Mouse (Mus musculus): ENCODE results near the gene Hexim2.

Gene Hexim2

GRCm38 (mm10) chr11:103141101-103141943, 9.1 kb downstream of the Hexim2 start:
- peak; percentile 90 for DNase-seq (ENCODE audit: low read depth)

DNA sequence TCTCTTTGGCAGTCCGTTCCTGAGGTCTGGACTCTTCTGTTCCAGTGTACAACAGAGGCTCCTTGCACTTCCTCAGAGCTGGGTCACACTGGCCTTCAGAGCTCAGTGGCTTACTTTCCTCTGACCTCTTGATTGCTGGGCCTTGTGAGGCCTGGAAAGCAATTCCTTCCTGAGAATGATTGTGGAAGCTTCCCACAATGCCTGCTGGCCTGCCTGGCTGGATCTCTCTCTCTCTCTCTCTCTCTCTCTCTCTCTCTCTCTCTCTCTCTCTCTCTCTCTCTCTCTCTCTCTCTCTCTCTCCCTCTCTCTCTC, 9.7 kb downstream of the Hexim2 start:
- peak; percentile 36 for DNase-seq (ENCODE audit: low read depth)

- DNase-seq (ENCODE audit: low read depth): peak; percentile 56
These were observed 10.4 kb downstream of the Hexim2 start for GRCm38 (mm10) chr11:103142441-103143182.

DNA sequence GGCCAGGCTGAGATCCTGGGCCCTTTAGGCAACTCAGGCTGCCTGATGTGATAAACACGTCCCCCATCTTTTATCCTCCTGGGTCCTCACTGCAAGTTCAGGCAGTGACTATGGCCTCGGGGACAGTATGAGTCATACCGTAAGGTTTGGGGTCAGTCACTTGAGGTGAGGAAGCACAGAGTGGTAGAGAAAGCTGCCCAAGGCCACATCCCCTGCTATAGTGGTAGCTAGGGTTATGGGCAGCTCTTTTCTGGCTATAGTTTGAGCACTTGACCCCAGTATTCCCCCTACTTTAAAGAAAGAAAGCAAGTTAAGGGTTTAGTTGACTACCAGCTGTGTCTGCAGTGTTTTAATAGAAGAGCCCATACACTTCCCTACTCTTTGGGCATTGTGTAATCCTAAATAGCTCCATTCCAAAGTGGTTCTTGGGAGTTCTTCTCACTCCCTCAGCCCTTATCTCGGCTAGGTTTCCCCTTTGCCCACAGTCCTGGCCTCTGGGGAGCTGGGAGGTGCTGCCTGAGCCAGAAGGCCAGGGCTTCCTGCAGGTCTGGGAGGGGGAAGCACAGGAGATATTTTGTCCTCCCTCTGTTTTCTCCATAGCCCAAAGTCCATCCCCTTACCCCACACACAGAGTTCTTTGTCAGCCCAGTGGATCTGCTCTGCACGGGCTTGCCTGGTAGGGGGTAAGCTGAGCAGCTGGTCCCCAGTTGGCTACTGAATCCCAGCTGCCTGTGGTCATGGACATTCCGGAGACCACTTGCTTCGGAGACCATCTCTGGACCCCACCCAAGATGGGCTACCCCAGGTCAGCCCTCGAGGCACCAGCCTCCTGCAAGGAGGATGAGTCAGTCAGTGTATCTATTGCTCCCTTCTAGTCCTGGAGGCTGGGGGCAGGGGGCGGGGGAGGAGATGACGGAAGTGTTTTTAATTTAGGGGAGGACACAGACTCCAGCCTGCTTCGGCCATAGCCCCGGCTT, 12.4 kb downstream of the Hexim2 start:
- DNase-seq (ENCODE audit: low read depth): peak; percentile 88

DNA sequence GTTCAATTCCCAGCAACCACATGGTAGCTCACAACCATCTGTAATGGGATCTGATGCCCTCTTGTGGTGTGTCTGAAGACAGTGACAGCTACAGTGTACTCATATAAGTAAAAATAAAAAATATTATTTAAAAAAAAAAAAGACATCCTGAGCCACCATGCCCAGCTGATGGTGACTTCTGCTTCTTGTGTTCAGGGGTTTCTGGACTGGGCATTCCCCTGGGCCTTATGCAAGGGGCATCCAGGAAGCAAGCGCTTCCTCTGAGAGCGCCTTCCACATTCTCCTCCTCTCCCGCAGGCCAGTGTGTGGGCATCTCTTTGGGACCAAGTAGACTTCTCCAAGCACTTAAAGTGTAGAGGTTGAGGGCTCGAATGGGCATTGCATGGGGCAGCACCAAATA, 14.2 kb downstream of the Hexim2 start:
- no peak for DNase-seq (ENCODE audit: low read depth)

GRCm38 (mm10) chr11:103147766-103148165, 15.5 kb downstream of the Hexim2 start:
- DNase-seq (ENCODE audit: low read depth): no peak

- no peak for DNase-seq (ENCODE audit: low read depth)
These were observed 17.5 kb downstream of the Hexim2 start for GRCm38 (mm10) chr11:103149771-103150170.

GRCm38 (mm10) chr11:103158621-103159478, 26.6 kb downstream of the Hexim2 start:
- peak; percentile 98 for DNase-seq (ENCODE audit: low read depth)

GRCm38 (mm10) chr11:103160738-103161137, 28.5 kb downstream of the Hexim2 start:
- DNase-seq (ENCODE audit: low read depth): no peak

GRCm38 (mm10) chr11:103161449-103161848, 29.2 kb downstream of the Hexim2 start:
- peak; percentile 27 for DNase-seq (ENCODE audit: low read depth)

GRCm38 (mm10) chr11:103162132-103162531, 29.9 kb downstream of the Hexim2 start:
- peak; percentile 57 for DNase-seq (ENCODE audit: low read depth)

DNA sequence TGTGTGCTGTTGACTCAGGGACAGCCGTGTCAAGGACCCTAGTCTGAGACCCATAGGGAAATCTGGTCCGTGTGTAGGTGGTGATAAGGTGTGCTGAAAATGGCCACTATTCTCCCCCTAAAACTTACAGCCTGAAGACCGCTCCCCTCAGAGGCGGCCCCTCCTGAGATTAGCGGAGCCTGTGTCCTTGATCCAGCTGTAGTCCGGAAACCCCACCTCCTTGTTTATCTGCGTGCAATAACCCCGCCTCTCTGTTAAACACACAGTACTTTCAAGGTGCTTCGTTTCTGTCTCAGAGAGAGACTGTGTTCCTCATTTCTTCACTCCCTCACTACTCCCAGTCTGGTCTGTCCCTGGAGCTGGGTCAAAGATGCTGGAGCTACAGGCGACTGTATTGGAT, 32.2 kb downstream of the Hexim2 start:
- DNase-seq (ENCODE audit: low read depth): no peak

GRCm38 (mm10) chr11:103168690-103169390, 36.6 kb downstream of the Hexim2 start:
- peak; percentile 80 for DNase-seq (ENCODE audit: low read depth)

DNA sequence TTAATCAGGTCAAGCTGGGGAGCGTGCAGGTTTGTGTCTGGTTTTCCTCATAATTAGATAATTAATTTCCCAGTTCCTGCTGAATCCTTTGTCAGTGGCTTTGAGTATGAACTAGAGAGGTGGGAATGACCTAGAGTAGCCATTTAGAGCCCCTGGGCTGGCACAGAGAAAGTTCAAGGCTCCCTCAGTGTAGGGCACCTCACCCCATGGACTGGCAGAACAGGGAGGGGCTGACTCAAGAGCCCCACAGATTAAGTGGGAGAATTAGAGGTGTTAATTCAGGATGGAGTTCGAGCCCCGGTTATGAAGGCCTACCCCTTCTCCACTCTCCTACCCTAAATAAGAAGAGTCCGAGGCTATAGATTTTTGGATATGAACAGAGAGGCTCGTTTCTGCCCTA, 37.4 kb downstream of the Hexim2 start:
- DNase-seq (ENCODE audit: low read depth): no peak

DNA sequence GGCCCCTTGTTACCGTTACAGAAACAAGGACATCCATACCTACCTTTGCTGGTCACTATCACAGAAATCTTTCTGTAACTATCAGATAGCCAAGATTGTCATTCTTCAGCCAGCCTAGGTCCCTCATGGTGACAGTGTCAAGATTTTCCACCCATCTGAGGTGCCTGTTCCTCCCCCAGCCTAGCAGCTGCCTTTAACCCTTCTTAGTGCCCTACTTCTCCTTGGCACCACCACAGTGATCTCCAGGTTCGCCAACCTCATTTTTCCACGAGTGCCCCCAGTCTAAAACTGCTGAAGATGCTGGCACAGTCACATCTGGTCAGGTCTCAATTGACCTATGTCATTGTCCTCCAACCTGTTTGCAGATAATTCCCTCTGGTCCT, 37.9 kb downstream of the Hexim2 start:
- DNase-seq (ENCODE audit: low read depth): no peak

GRCm38 (mm10) chr11:103170494-103171285, 38.5 kb downstream of the Hexim2 start, which contains the start of gene Fmnl1:
Gene Fmnl1, plus strand, starts transcription at chr11:103171107.
- no peak for DNase-seq (ENCODE audit: low read depth)

GRCm38 (mm10) chr11:103171286-103171620, 39.0 kb downstream of the Hexim2 start:
- no peak for DNase-seq (ENCODE audit: low read depth)

DNA sequence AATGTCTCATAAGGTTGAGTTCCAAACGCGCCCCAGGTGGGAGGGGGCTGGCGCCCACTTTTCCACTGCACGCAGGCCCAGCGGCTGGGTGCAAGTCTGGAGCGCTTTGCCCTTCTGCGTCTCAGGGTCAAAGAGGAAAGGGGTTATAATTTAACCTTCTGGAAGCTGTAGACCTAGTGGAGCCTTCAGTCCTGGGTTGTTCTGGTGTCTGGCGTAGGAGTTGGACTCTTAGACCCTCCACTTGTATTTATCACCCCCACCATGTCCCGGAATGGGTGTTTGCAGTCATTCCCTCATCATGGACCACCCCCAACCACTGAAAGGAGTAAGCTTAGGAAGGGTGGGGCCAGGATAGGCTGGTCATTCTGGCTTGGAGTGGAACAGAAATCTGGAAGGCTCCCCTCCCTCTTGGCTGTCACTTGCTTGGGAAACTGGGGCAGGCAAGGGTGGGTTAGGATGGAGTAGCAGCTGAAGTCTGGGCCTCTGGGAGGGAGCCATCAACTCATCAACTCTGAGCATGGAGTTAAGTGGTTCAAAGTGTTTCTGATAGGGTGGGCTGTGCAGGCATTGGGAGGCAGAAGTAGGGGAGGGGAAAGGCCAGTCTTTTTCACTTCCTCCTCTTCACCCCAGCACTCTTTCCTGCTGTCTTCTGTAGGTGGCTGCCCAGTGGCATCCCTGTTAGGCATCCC, 39.6 kb downstream of the Hexim2 start:
- DNase-seq (ENCODE audit: low read depth): no peak

GRCm38 (mm10) chr11:103172392-103173040, 40.3 kb downstream of the Hexim2 start:
- no peak for DNase-seq (ENCODE audit: low read depth)

Data from NIH3T3 (cell line).